Mouse (Mus musculus): Measurements from ENCODE around the gene Cldn2. TPM values are rescaled to one million over a fixed set of nuclear protein-coding genes. Genes with fewer than 3 reads are reported as not detected.

The Cldn2 gene
- polyA plus RNA-seq, 1 experiment from 2014 or later, result 0.55 TPM

GRCm38 (mm10) chrX:139782278-139783044 is 18.2 kb upstream of the Cldn2 start, which contains the start of gene Ripply1:
Gene Ripply1 (minus strand): TSS chrX:139782353.
- Histone ChIP-seq H3K4me3 (no peak within 1 kb of the TSS), H3K4me2 (no peak within 1 kb of the TSS), H3K27ac (no peak within 1 kb of the TSS), H3K9me3 (no peaks in the 10 kb centered on the region), H3K9ac (no peak within 1 kb of the TSS), H3K27me3 (peaks cover 18% of the 10 kb centered on the region; the same call in 1 of the 2 replicates), H3K36me3 (no peaks in the 10 kb centered on the region), H3K4me1 (no peaks in the 10 kb centered on the region)
- no peak for ATAC-seq (ENCODE audit: insufficient number of reproducible peaks, low FRiP score, low TSS enrichment, low read depth)
- WGBS, result 48% methylated on average over 6 of the region's 6 CpGs

GRCm38 (mm10) chrX:139783045-139783422 is 17.6 kb upstream of the Cldn2 start:
- no peak for ATAC-seq (ENCODE audit: insufficient number of reproducible peaks, low FRiP score, low TSS enrichment, low read depth)
- Histone ChIP-seq H3K4me3 (no peak overlapping the region), H3K4me2 (no peak overlapping the region), H3K36me3 (no peaks in the 10 kb centered on the region), H3K9ac (no peak overlapping the region), H3K4me1 (no peaks in the 10 kb centered on the region), H3K27ac (no peak overlapping the region), H3K9me3 (no peaks in the 10 kb centered on the region), H3K27me3 (peaks cover 18% of the 10 kb centered on the region; the same call in 1 of the 2 replicates)
- WGBS, result 50% methylated on average over 3 of the region's 3 CpGs

- no peak; the same call in 1 of the 2 replicates for ATAC-seq (ENCODE audit: insufficient number of reproducible peaks, low FRiP score, low TSS enrichment, low read depth)
- H3K4me1 ChIP-seq, result no peaks in the 10 kb centered on the region
- H3K27ac ChIP-seq, result no peak overlapping the region
These were observed 14.9 kb upstream of the Cldn2 start for GRCm38 (mm10) chrX:139785764-139786163.

GRCm38 (mm10) chrX:139794072-139794845 is 6.4 kb upstream of the Cldn2 start:
- Histone ChIP-seq H3K36me3 (no peaks in the 10 kb centered on the region), H3K27ac (no peak overlapping the region), H3K4me3 (no peak overlapping the region), H3K4me1 (no peaks in the 10 kb centered on the region), H3K27me3 (peaks cover 16% of the 10 kb centered on the region; the same call in 1 of the 2 replicates), H3K9ac (no peak overlapping the region), H3K4me2 (no peak overlapping the region), H3K9me3 (no peaks in the 10 kb centered on the region)
- ATAC-seq (ENCODE audit: insufficient number of reproducible peaks, low FRiP score, low TSS enrichment, low read depth), result no peak
- 80% methylated on average over 7 of the region's 7 CpGs for WGBS

More at GRCm38 (mm10) chrX:139785764-139786163, 14.9 kb upstream of the Cldn2 start:
- Histone ChIP-seq H3K9me3 (no peaks in the 10 kb centered on the region), H3K27me3 (peaks cover 12% of the 10 kb centered on the region; the same call in 1 of the 2 replicates), H3K9ac (no peak overlapping the region), H3K4me3 (no peak overlapping the region), H3K36me3 (no peaks in the 10 kb centered on the region), H3K4me2 (no peak overlapping the region)
- 33% methylated on average over 1 of the region's 1 CpGs for WGBS

- H3K4me3 ChIP-seq, result no peak overlapping the region
- 89% methylated on average over 6 of the region's 6 CpGs for WGBS
These were observed 4.6 kb upstream of the Cldn2 start for GRCm38 (mm10) chrX:139796037-139796436.

GRCm38 (mm10) chrX:139797875-139798274 is 2.8 kb upstream of the Cldn2 start:
- Histone ChIP-seq H3K4me2 (no peak overlapping the region), H3K4me1 (no peaks in the 10 kb centered on the region), H3K9ac (no peak overlapping the region), H3K27me3 (0 out of 2 replicates have a peak, but pooled peaks cover 16% of the 10 kb centered on the region), H3K27ac (no peak overlapping the region), H3K36me3 (no peaks in the 10 kb centered on the region), H3K4me3 (no peak overlapping the region), H3K9me3 (no peaks in the 10 kb centered on the region)
- 70% methylated on average over 9 of the region's 9 CpGs for WGBS
- ATAC-seq (ENCODE audit: insufficient number of reproducible peaks, low FRiP score, low TSS enrichment, low read depth), result no peak

More at GRCm38 (mm10) chrX:139796037-139796436, 4.6 kb upstream of the Cldn2 start:
- H3K27me3 ChIP-seq, result 0 out of 2 replicates have a peak, but pooled peaks cover 15% of the 10 kb centered on the region
- ATAC-seq (ENCODE audit: insufficient number of reproducible peaks, low FRiP score, low TSS enrichment, low read depth), result no peak
- H3K4me1 ChIP-seq, result no peaks in the 10 kb centered on the region
- H3K27ac ChIP-seq, result no peak overlapping the region
- no peaks in the 10 kb centered on the region for H3K9me3 ChIP-seq
- no peak overlapping the region for H3K4me2 ChIP-seq
- no peaks in the 10 kb centered on the region for H3K36me3 ChIP-seq
- H3K9ac ChIP-seq, result no peak overlapping the region

GRCm38 (mm10) chrX:139799953-139800352 is 675 bp upstream of the Cldn2 start:
- H3K4me1 ChIP-seq, result no peaks in the 10 kb centered on the region
- no peak for ATAC-seq (ENCODE audit: insufficient number of reproducible peaks, low FRiP score, low TSS enrichment, low read depth)
- H3K27ac ChIP-seq, result no peak overlapping the region
- H3K4me3 ChIP-seq, result no peak overlapping the region
- H3K27me3 ChIP-seq, result 0 out of 2 replicates have a peak, but pooled peaks cover 16% of the 10 kb centered on the region
- no peaks in the 10 kb centered on the region for H3K36me3 ChIP-seq
- H3K9me3 ChIP-seq, result no peaks in the 10 kb centered on the region
- WGBS, result 74% methylated on average over 3 of the region's 3 CpGs
- H3K4me2 ChIP-seq, result no peak overlapping the region
- H3K9ac ChIP-seq, result no peak overlapping the region

- Histone ChIP-seq H3K4me3 (no peak overlapping the region), H3K36me3 (no peaks in the 10 kb centered on the region), H3K27ac (no peak overlapping the region), H3K9ac (no peak overlapping the region), H3K4me1 (no peaks in the 10 kb centered on the region), H3K27me3 (0 out of 2 replicates have a peak, but pooled peaks cover 9% of the 10 kb centered on the region), H3K9me3 (no peaks in the 10 kb centered on the region), H3K4me2 (no peak overlapping the region)
- 73% methylated on average over 2 of the region's 2 CpGs for WGBS
- no peak for ATAC-seq (ENCODE audit: insufficient number of reproducible peaks, low FRiP score, low TSS enrichment, low read depth)
These were observed 2.4 kb downstream of the Cldn2 start for GRCm38 (mm10) chrX:139803028-139803427.

- 89% methylated on average over 4 of the region's 4 CpGs for WGBS
- peaks cover 14% of the 10 kb centered on the region; the same call in 1 of the 2 replicates for H3K27me3 ChIP-seq
- H3K36me3 ChIP-seq, result no peaks in the 10 kb centered on the region
- H3K9ac ChIP-seq, result no peak overlapping the region
- no peaks in the 10 kb centered on the region for H3K4me1 ChIP-seq
- H3K27ac ChIP-seq, result no peak overlapping the region
- ATAC-seq (ENCODE audit: insufficient number of reproducible peaks, low FRiP score, low TSS enrichment, low read depth), result no peak
- H3K4me2 ChIP-seq, result no peak overlapping the region
- H3K9me3 ChIP-seq, result no peaks in the 10 kb centered on the region
- H3K4me3 ChIP-seq, result no peak overlapping the region
These were observed 5.3 kb downstream of the Cldn2 start for GRCm38 (mm10) chrX:139805918-139806317.

GRCm38 (mm10) chrX:139807391-139807790 is 6.8 kb downstream of the Cldn2 start:
- Histone ChIP-seq H3K9ac (no peak overlapping the region), H3K27me3 (peaks cover 9% of the 10 kb centered on the region; the same call in 1 of the 2 replicates), H3K27ac (no peak overlapping the region), H3K9me3 (no peaks in the 10 kb centered on the region), H3K36me3 (no peaks in the 10 kb centered on the region), H3K4me1 (no peaks in the 10 kb centered on the region), H3K4me3 (no peak overlapping the region), H3K4me2 (no peak overlapping the region)
- WGBS, result 55% methylated on average over 2 of the region's 2 CpGs
- no peak for ATAC-seq (ENCODE audit: insufficient number of reproducible peaks, low FRiP score, low TSS enrichment, low read depth)

- H3K36me3 ChIP-seq, result no peaks in the 10 kb centered on the region
- no peak overlapping the region for H3K27ac ChIP-seq
- H3K4me3 ChIP-seq, result no peak overlapping the region
- no peaks in the 10 kb centered on the region for H3K4me1 ChIP-seq
- 56% methylated on average over 4 of the region's 4 CpGs for WGBS
- ATAC-seq (ENCODE audit: insufficient number of reproducible peaks, low FRiP score, low TSS enrichment, low read depth), result peak; percentile 58; the same call in 1 of the 2 replicates
- H3K4me2 ChIP-seq, result no peak overlapping the region
- H3K9me3 ChIP-seq, result no peaks in the 10 kb centered on the region
- peaks cover 13% of the 10 kb centered on the region; the same call in 1 of the 2 replicates for H3K27me3 ChIP-seq
- H3K9ac ChIP-seq, result no peak overlapping the region
These were observed 7.5 kb downstream of the Cldn2 start for GRCm38 (mm10) chrX:139808085-139808484.

- Histone ChIP-seq H3K27ac (no peak overlapping the region), H3K9me3 (no peaks in the 10 kb centered on the region), H3K9ac (no peak overlapping the region), H3K4me3 (no peak overlapping the region), H3K27me3 (peaks cover 13% of the 10 kb centered on the region; the same call in 1 of the 2 replicates), H3K36me3 (no peaks in the 10 kb centered on the region), H3K4me2 (no peak overlapping the region), H3K4me1 (no peaks in the 10 kb centered on the region)
- ATAC-seq (ENCODE audit: insufficient number of reproducible peaks, low FRiP score, low TSS enrichment, low read depth), result no peak
- 81% methylated on average over 10 of the region's 10 CpGs for WGBS
These were observed 7.9 kb downstream of the Cldn2 start for GRCm38 (mm10) chrX:139808501-139808900.

All from limb, embryonic 15.5 days (tissue).